Mouse (Mus musculus) ES-E14 (cell line): ENCODE measurements around the gene Esrrg.

ENCODE experiments used
- CHD2 ChIP-seq: IDR thresholded peaks from 2 replicates; pipeline ENCODE4 v1.6.1; 2014; ENCODE audit warnings: mild to moderate bottlenecking, low read depth, low read length, inconsistent platforms
- ZC3H11A ChIP-seq: IDR thresholded peaks from 2 replicates; pipeline ENCODE4 v1.6.1; 2012; ENCODE audit warnings: low read depth, mild to moderate bottlenecking, inconsistent platforms, low read length, borderline replicate concordance
- ZNF384 ChIP-seq: IDR thresholded peaks from 2 replicates; pipeline ENCODE4 v1.6.1; 2012; ENCODE audit warnings: low read depth, low read length, inconsistent platforms

GRCm38 (mm10) chr1:187807477-187808390 lies 199.1 kb downstream of the Esrrg start:
- no peak for TF ChIP-seq ZC3H11A
- TF ChIP-seq ZNF384: no peak
- TF ChIP-seq CHD2: no peak
